Mouse (Mus musculus) right cerebral cortex, adult 18-20 months (tissue): ENCODE results near the gene Ccl22.
A peak's percentile ranks its signal among the peaks of the same experiment; 100 is the strongest.

Experiments used
- DNase-seq: peaks from one replicate; pipeline ENCODE4 v3.0.0; 2022; ENCODE audit warnings: mixed read lengths

Ccl22 gene

GRCm38 (mm10) chr8:94779534-94780294 lies 34.3 kb downstream of the Ccl22 start:
- DNase-seq: no peak

GRCm38 (mm10) chr8:94780491-94781154 lies 35.2 kb downstream of the Ccl22 start:
- no peak for DNase-seq

GRCm38 (mm10) chr8:94781155-94781837 lies 35.9 kb downstream of the Ccl22 start:
- no peak for DNase-seq

GRCm38 (mm10) chr8:94781838-94782235 lies 36.4 kb downstream of the Ccl22 start:
- DNase-seq: peak; percentile 53

GRCm38 (mm10) chr8:94783890-94784289 lies 38.5 kb downstream of the Ccl22 start:
- DNase-seq: no peak

- no peak for DNase-seq
Measured at GRCm38 (mm10) chr8:94785247-94785985, 40.0 kb downstream of the Ccl22 start.

GRCm38 (mm10) chr8:94785995-94786595 lies 40.7 kb downstream of the Ccl22 start:
- no peak for DNase-seq

GRCm38 (mm10) chr8:94787524-94788501 lies 42.4 kb downstream of the Ccl22 start:
- no peak for DNase-seq

GRCm38 (mm10) chr8:94789256-94789955 lies 44.0 kb downstream of the Ccl22 start:
- DNase-seq: no peak

GRCm38 (mm10) chr8:94794368-94794767 lies 49.0 kb downstream of the Ccl22 start:
- no peak for DNase-seq

- DNase-seq: no peak
Measured at GRCm38 (mm10) chr8:94794782-94795181, 49.4 kb downstream of the Ccl22 start.

GRCm38 (mm10) chr8:94800278-94800968 lies 55.0 kb downstream of the Ccl22 start:
- DNase-seq: peak; percentile 83
